Mouse (Mus musculus) forebrain, embryonic 14.5 days (tissue): ENCODE measurements around the gene Pde4b. TPM values are rescaled to one million over a fixed set of nuclear protein-coding genes. Genes with fewer than 3 reads are reported as not detected.
A peak's percentile ranks its signal among the peaks of the same experiment; 100 is the strongest.

Experiments
- ATAC-seq: fragments of 200-750 bp; cut with Nextera tagmentation; 2 replicates; pipeline ENCODE4 v1.8.0; 2017; ENCODE audit warnings: mild to moderate bottlenecking, moderate library complexity
- DNase-seq: peaks from one replicate; pipeline ENCODE4 v3.0.0-alpha.2; 2015; ENCODE audit warnings: low spot score
- H3K27ac ChIP-seq: fragments of 300-500 bp; sonication (generic); 2 replicates; pipeline ENCODE4 v1.5.1; 2014; ENCODE audit warnings: low read depth, mild to moderate bottlenecking, control low read depth, low read length, moderate library complexity
- H3K27me3 ChIP-seq: fragments of 300-500 bp; sonication (generic); replicated peaks from 2 replicates; pipeline ENCODE4 v1.6.1; 2014; ENCODE audit warnings: low read length, control low read depth, mixed read lengths; ENCODE audit not compliant: control insufficient read depth, insufficient read depth
- H3K36me3 ChIP-seq: fragments of 300-500 bp; sonication (generic); 2 replicates; pipeline ENCODE4 v1.6.1; 2014; ENCODE audit warnings: low read length, control low read depth; ENCODE audit not compliant: control insufficient read depth, insufficient read depth
- H3K4me1 ChIP-seq: fragments of 300-500 bp; sonication (generic); 2 replicates; pipeline ENCODE4 v1.6.1; 2014; ENCODE audit warnings: antibody characterized with exemption, low read length, control low read depth; ENCODE audit not compliant: control insufficient read depth, insufficient read depth
- H3K4me2 ChIP-seq: fragments of 300-500 bp; sonication (generic); 2 replicates; pipeline ENCODE4 v1.6.1; 2014; ENCODE audit warnings: mild to moderate bottlenecking, control low read depth, low read length
- H3K4me3 ChIP-seq: fragments of 300-500 bp; sonication (generic); 2 replicates; pipeline ENCODE4 v1.5.1; 2014; ENCODE audit warnings: low read depth, low read length, control low read depth
- H3K9ac ChIP-seq: fragments of 300-500 bp; sonication (generic); 2 replicates; pipeline ENCODE4 v1.6.1; 2014; ENCODE audit warnings: mild to moderate bottlenecking, low read length, control low read depth, moderate library complexity
- H3K9me3 ChIP-seq: fragments of 300-500 bp; sonication (generic); replicated peaks from 2 replicates; pipeline ENCODE4 v1.6.1; 2016; ENCODE audit warnings: low read length, control low read depth, mixed read lengths; ENCODE audit not compliant: control insufficient read depth
- WGBS: fragments of 180-500 bp; shearing (Covaris S2); extraction: QIAGEN DNeasy Blood & Tissue Kit; methylation state at CpG from one replicate; pipeline ENCODE4 v1.1.7; 2014; 5-methylcytosine and 5-hydroxymethylcytosine counted together
- polyA plus RNA-seq: library from polyadenylated mRNA; unstranded; fragments of >200 nt; fragmentation: Nextera tagmentation; extraction: Ambion mirVana; gene quantifications from 2 replicates; pipeline ENCODE4 v1.2.1, GENCODE M21; 2014

Gene Pde4b
- polyA plus RNA-seq, 1 experiment from 2014 or later = 30.8 TPM

GRCm38 (mm10) chr4:102148766-102149165 is 61.4 kb downstream of the Pde4b start:
- DNase-seq (no peak), ATAC-seq (no peak)
- Histone ChIP-seq H3K27ac (no peak overlapping the region), H3K4me3 (no peak overlapping the region), H3K36me3 (no peaks in the 10 kb centered on the region), H3K4me2 (no peak overlapping the region), H3K9me3 (no peaks in the 10 kb centered on the region), H3K4me1 (no peaks in the 10 kb centered on the region), H3K9ac (no peak overlapping the region), H3K27me3 (no peaks in the 10 kb centered on the region)
- 52% methylated on average over 4 of the region's 4 CpGs for WGBS

GRCm38 (mm10) chr4:102159178-102159577 is 71.8 kb downstream of the Pde4b start:
- Histone ChIP-seq H3K27me3 (no peaks in the 10 kb centered on the region), H3K36me3 (no peaks in the 10 kb centered on the region), H3K27ac (no peak overlapping the region), H3K4me1 (no peaks in the 10 kb centered on the region), H3K4me3 (no peak overlapping the region), H3K9me3 (no peaks in the 10 kb centered on the region), H3K9ac (no peak overlapping the region), H3K4me2 (no peak overlapping the region)
- no peak for DNase-seq
- no peak for ATAC-seq

GRCm38 (mm10) chr4:102171636-102172035 is 84.3 kb downstream of the Pde4b start:
- DNase-seq = no peak
- no peak overlapping the region for H3K27ac ChIP-seq
- H3K9ac ChIP-seq = no peak overlapping the region

GRCm38 (mm10) chr4:102172711-102173213 is 85.4 kb downstream of the Pde4b start:
- no peaks in the 10 kb centered on the region for H3K9me3 ChIP-seq
- no peak overlapping the region for H3K4me2 ChIP-seq
- DNase-seq (no peak), ATAC-seq (no peak)
- H3K27ac ChIP-seq = no peak overlapping the region
- WGBS = 58% methylated on average over 7 of the region's 7 CpGs
- no peaks in the 10 kb centered on the region for H3K27me3 ChIP-seq
- no peaks in the 10 kb centered on the region for H3K36me3 ChIP-seq
- no peaks in the 10 kb centered on the region for H3K4me1 ChIP-seq
- no peak overlapping the region for H3K4me3 ChIP-seq
- H3K9ac ChIP-seq = no peak overlapping the region

More at GRCm38 (mm10) chr4:102171636-102172035, 84.3 kb downstream of the Pde4b start:
- no peaks in the 10 kb centered on the region for H3K4me1 ChIP-seq
- no peak overlapping the region for H3K4me3 ChIP-seq
- H3K9me3 ChIP-seq = no peaks in the 10 kb centered on the region
- 57% methylated on average over 3 of the region's 3 CpGs for WGBS
- no peak for ATAC-seq
- H3K4me2 ChIP-seq = no peak overlapping the region
- no peaks in the 10 kb centered on the region for H3K36me3 ChIP-seq
- H3K27me3 ChIP-seq = no peaks in the 10 kb centered on the region

- no peak for DNase-seq
- Histone ChIP-seq H3K9ac (no peak overlapping the region), H3K27me3 (no peaks in the 10 kb centered on the region), H3K4me3 (no peak overlapping the region), H3K4me1 (no peaks in the 10 kb centered on the region), H3K9me3 (no peaks in the 10 kb centered on the region), H3K36me3 (no peaks in the 10 kb centered on the region), H3K4me2 (no peak overlapping the region), H3K27ac (no peak overlapping the region)
- 89% methylated on average over 2 of the region's 2 CpGs for WGBS
- no peak for ATAC-seq
Measured at GRCm38 (mm10) chr4:102175985-102176384, 88.6 kb downstream of the Pde4b start.

- Histone ChIP-seq H3K27me3 (no peaks in the 10 kb centered on the region), H3K4me2 (no peak overlapping the region), H3K36me3 (no peaks in the 10 kb centered on the region), H3K4me1 (no peaks in the 10 kb centered on the region), H3K27ac (no peak overlapping the region), H3K4me3 (no peak overlapping the region), H3K9me3 (no peaks in the 10 kb centered on the region), H3K9ac (no peak overlapping the region)
- no peak for ATAC-seq
- 87% methylated on average over 5 of the region's 5 CpGs for WGBS
- no peak for DNase-seq
Measured at GRCm38 (mm10) chr4:102177258-102177657, 89.9 kb downstream of the Pde4b start.

GRCm38 (mm10) chr4:102186888-102187287 is 99.5 kb downstream of the Pde4b start:
- H3K9me3 ChIP-seq = no peaks in the 10 kb centered on the region
- peak; percentile 57 for DNase-seq
- no peaks in the 10 kb centered on the region for H3K36me3 ChIP-seq
- no peak overlapping the region for H3K9ac ChIP-seq
- H3K4me1 ChIP-seq = no peaks in the 10 kb centered on the region
- no peak overlapping the region for H3K4me3 ChIP-seq
- 54% methylated on average over 5 of the region's 5 CpGs for WGBS
- no peak overlapping the region for H3K4me2 ChIP-seq
- no peak overlapping the region for H3K27ac ChIP-seq
- ATAC-seq = peak; percentile 72; the same call in 1 of the 2 replicates
- no peaks in the 10 kb centered on the region for H3K27me3 ChIP-seq

- Histone ChIP-seq H3K4me3 (no peak overlapping the region), H3K4me1 (no peaks in the 10 kb centered on the region), H3K9ac (no peak overlapping the region), H3K27me3 (no peaks in the 10 kb centered on the region), H3K27ac (no peak overlapping the region), H3K4me2 (no peak overlapping the region), H3K36me3 (no peaks in the 10 kb centered on the region), H3K9me3 (no peaks in the 10 kb centered on the region)
- ATAC-seq (no peak), DNase-seq (peak; percentile 14)
- WGBS = 83% methylated on average over 5 of the region's 5 CpGs
Measured at GRCm38 (mm10) chr4:102197707-102198106, 110.4 kb downstream of the Pde4b start.

- ATAC-seq (no peak), DNase-seq (no peak)
- no peak overlapping the region for H3K4me3 ChIP-seq
- H3K36me3 ChIP-seq = no peaks in the 10 kb centered on the region
- H3K9ac ChIP-seq = no peak overlapping the region
- H3K4me1 ChIP-seq = no peaks in the 10 kb centered on the region
- H3K27me3 ChIP-seq = no peaks in the 10 kb centered on the region
- H3K27ac ChIP-seq = no peak overlapping the region
- H3K4me2 ChIP-seq = no peak overlapping the region
- 80% methylated on average over 2 of the region's 2 CpGs for WGBS
- no peaks in the 10 kb centered on the region for H3K9me3 ChIP-seq
Measured at GRCm38 (mm10) chr4:102209773-102210172, 122.4 kb downstream of the Pde4b start.
